Mouse (Mus musculus) frontal cortex, postnatal 14 days (tissue): ENCODE measurements around the gene Prpf38a.

Source experiments
- DNase-seq, 2 experiments: peaks; one replicate each; pipeline ENCODE4 v3.0.0; 2022; ENCODE audit warnings: low spot score in 2 of 2

Gene Prpf38a

DNA sequence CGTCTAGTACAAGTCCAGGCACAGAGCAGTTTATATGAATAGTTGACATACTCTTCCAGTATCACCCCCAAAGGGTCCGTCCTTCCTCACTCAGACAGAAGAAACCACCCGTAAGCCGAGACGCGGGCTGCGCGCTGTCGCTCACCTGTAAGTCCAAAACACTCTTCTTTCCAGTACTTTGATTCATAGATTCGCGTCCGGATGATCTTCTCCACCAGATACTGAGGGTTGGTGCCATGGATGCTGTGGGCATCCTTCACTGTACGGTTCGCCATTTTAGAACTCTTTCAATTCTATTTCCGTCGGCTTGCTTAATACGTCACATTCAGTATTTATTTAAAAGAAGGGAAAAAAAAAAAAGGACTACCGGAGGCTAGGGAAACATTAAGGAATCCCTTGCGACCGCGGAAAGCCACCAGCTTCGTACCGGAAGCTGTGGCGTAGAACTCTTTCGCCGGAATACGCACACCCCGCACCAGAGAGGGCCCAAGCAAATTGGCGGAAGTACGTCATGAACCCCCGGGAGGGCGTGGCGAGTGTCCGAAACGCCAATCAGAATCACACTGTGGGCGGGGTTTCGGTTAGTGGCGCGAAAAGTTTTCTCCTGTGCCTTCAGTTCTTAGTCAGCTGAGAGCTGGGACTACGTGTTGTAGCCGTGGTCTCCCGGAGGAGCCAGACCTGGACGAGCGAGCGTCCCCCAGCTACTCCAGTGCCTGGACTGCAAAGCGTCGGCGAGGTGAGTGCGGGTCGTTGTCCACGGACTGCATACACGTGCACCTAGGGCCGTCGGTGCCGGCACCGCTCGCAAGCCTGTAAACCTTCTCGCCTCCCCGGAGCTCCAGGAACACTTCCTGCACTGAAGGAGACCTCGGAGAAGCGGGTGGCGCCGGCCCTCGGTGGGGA, at the start of gene Prpf38a, which contains the start of gene Orc1:
Gene Prpf38a (minus strand): TSS at position 497 of the 903 bp plus-strand sequence.
Gene Orc1 (plus strand): TSS at position 584 of the 903 bp plus-strand sequence.
- peak; percentile 95 to 98 for DNase-seq

DNA sequence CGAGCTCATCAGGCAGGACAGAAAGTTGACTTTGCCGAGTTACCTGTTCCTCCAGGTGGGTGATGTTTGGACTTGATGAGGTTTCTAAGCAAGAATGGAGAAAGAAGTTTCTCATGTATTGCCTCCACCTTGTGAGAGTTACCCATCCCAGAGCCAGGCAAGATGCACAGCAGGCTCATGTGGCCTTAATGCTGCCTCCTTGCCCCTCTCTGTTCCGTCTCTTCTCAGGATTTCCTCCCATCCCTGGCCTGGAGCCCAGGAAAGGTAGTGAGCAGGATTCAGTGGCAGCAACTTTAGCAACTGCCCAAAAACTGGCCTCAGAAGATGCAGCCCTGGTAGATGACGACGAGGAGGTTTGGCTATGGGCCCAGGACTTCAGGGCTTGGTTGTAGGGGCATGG, 47.9 kb upstream of the Prpf38a start:
- DNase-seq, result no peak

DNA sequence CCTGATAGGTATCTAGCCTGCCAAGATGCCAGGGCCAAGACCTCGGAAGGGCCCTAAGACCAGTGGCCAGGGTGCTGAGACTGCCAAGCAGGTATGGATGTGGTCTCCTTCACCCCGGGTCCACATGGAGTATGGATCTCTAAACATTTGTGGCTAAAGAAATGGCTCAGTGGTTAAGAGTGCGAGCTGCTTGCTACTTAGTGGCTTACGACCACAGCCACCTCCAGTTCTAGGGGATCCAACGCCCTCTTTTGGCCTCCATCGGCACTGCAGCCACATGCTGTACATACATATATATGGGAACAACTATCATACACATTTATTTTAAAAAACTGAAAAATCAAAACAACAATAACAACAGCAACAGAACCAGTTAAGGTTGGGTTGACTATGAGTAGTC, 42.4 kb upstream of the Prpf38a start:
- no peak for DNase-seq

DNA sequence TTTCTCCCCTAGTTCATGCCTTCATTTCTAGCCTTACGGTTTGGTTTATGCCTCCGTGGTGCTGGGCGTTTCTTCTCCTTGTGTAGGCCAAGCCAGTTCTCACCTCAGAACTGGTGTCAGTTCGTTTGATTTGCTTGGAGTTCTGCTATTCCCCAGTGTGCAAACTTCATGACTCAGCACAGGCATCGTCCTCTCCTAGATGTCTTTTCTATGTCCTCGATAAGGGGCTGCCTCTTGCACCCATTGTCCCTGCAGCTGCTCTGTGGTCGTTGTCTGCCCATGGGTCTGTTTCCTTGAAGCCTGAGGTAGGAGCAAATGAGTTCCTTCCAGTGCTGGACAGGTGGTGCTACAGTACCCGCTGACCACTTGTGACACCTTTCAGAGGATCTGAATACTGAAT, 41.4 kb upstream of the Prpf38a start:
- no peak for DNase-seq

DNA sequence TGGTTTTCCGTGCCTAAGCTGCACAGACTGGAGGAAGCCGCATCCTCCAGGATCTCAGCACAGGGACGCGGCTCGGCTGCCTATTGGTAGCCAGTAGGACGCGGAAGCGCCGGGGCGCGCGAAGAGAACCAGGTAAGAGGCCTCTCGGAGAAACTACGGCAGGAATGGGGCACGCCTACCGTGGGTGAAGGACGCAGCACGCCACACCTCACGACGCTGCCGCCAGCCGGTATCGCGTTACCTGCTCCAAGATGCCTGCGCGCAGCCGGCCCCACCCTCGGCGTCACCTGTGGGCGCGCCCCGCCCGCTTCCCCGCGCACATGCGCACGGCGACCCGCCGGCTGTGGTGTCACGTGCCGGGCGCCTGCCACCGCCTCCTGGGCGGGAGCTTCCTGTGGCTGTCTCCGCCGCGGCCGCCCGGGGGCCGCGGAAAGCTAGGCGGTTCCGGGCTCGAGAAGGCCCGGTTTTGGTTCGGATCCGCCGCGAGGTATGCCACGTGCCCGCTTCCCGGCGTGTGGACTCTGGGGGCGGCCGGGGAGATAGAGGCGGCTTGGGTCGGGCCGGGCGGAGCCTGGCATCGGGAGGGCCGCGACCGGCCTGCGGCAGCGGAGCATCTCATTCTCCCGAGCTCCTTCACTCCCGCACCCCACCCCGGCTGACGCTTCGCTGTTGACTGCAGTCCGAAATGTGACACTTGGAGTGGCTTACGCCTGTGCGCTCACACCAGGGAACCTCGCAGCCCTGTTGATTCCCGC, 40.6 kb upstream of the Prpf38a start, which contains the start of gene Cc2d1b:
Gene Cc2d1b (plus strand): TSS at position 354 of the 755 bp plus-strand sequence.
- DNase-seq, result peak; percentile 84 to 87

DNA sequence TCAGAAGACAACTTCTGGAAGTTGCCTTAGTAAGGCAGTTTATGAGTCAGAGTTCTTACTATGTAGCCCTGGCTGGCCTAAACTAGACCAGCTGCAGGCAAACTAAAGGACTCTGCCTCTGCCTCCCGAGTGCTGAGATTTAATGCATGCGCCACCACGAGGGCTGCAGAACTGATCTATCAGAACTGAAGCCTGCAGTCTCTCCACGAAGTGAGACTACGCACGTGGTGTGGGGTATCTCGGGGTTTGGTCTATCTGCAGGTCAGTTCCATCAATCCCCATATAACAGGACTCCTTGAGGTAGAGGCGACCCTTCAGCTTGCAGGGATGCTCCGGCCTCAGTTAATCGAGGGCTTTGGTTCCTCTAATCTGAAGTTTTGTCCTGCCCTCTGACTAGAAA, 40.0 kb upstream of the Prpf38a start:
- DNase-seq, result no peak

DNA sequence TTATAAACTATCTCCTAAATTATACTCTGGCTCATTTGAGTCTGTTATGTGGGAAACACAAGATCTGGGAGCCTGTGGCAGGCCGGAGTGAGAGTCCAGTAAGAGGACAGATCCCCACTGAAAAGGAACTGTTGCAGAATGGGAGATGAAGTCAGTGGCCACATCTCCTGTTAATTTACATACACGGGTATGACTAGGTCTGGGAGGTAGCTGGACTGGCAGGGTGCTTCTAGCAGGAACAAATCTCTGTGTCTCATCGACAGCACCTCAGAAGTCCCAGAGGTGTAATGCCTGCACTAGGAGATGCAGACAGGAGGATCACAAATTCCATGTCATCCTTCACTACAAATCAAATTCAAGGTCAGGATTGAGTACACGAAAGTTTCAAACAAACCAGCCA, 39.5 kb upstream of the Prpf38a start:
- no peak for DNase-seq

DNA sequence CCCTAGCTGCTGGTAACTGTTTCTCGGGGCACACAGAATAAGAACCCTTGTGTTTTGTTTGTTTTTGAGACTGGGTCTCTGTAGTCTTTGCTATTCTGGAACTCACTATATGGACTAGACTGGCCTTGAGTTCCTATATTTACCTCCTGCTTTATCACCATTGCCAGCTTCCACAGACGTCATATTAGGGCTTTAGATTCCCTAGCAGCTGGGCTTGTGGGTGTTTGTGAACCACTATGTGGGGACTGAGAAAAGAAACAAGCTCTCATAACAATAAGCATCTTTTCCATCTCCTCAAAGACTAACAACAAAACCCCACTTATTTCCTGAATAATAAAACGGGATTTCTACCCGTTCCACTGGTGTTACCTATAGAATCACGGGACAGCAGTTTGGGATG, 31.8 kb upstream of the Prpf38a start:
- DNase-seq, result no peak

DNA sequence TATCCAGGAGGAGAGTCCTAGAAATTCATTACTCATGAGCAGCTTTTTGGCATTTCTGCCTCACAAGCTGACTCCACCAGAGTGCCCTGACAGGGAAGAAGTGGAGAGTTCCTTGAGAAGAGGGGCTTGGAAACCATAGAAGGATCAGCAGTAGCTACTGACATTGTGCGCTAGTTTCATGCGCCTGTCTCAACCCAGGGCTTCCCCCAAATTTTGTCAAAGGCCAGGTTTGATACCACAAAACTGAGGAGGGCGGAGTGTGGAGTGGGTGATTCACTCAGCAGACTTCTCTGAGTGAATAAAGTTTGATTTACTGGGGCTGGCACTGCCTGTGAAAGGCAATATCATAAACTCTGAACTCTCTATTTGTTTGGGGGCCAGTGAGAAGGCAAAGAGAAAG, 29.5 kb upstream of the Prpf38a start:
- no peak for DNase-seq

DNA sequence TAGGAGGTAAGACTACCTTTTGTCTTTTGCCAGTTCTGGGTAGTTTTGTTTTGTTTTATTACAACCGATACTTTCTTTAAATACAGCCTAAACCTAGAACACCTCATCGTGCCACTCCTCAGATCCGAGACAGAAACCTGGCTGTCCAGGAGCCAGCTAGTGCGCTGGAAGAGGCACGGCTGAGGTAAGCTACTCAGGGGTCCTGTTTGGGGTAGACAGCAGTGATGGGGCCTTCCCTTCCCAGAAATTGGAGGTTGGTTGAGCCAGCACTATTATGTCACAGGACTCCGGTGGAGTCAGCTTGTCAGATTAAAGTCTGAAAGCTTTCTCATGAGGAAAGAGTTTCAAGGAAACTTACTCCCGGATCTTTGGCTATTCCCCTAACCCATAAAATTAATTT, 22.7 kb upstream of the Prpf38a start:
- DNase-seq, result no peak

DNA sequence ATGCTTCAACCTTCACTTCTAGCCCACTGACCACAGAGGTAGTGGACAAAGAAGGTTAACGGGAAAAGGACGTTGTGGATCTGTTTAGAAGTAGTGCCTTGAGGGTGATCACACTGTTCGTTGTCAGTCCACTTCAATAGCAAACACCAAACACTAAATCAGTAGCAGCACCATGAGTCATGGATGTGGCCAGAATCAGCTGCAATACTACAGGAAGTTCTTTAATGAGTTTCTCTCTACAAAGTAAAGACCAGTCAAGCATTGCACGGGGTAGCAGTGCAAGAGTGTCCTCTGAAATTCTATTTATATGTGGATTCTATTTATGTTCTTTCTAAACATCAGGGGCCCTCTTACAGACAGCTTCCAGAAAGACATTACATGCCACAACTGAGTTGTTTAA, 19.2 kb upstream of the Prpf38a start:
- no peak for DNase-seq

DNA sequence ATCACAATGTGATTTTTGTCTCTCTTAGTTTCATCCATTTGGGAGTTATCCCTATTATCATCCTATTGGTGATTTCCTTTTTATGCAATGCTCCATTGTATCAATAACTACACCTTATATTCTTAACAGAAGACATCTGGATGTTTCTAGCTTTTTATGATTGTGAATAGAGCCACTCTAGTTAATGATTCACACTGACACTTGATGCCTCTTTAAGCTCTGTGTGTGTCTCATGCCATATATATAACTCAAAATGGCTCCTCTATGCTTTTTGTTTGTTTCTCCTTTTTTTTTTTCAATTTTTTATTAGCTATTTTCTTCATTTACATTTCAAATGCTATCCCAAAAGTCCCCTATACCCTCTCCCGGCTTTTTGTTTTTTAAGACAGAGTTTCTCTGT, 16.6 kb upstream of the Prpf38a start:
- no peak for DNase-seq

DNA sequence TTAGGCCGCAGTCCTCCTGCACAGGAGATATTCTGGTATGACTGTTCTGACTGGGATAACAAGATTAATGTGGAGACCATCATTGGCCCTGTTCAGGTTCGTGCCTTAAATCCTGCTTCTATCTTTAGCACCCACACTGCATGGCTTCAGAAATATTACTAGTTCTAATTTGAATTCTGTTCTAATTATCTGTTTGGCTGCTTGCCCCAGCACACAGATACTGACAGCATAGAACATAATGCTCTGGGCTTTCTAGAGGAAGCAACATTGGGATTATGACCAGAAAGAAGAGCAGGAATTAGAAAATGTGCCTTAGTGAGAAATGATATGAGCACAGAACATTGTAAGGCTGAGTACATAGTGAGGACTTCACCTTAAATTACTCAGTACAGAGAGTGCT, 14.2 kb upstream of the Prpf38a start:
- no peak for DNase-seq

DNA sequence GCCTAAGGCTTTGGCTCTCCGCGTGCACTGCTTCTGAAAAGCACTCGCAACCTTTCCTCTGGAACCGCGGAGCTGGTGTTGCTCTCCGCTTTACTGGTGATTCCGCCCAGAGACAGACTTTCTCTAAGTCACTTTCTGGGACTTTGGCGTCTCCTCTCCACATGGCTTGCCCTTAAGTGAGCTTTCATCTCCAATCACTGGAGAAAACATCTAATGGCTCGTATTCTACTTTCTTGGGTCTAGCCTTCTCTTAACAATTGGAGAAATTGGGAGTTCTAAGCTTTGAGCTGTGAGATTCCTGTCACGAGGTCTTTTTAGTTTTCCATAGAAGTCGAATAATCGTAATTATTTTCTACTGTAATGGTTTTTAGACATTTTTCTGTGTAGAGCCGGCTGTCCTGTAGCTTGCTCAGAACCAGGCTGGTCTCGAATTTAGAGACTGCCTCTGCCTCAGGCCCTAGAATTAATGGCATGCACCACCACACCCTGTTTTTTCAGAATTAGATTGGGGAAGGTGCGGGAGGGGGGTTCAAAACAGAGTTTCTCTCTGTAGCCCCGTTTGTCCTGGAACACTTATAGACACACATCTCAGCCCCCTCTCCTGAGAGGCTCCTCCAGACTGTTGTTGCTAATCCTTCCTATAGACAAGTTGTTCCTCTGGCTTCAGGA, 741 bp upstream of the Prpf38a start:
- no peak for DNase-seq

DNA sequence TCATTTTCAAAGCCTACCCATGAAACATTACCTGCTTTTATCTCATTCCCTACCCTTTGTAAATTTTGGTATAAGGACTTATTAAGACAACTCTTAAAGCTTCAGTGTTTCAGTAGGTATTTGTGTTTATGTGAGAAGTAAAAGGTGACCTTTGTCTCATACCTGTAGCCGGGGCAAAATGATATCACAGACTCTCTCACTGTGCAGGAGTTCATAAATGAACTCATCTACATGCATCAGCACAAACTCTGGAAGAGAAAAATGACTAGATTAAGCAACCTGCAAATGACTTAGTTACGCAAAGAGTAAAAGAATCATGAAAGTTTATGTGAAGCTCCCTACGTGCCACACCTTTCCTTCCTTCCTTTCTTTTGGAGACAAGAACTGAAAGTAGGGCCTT, 6.5 kb downstream of the Prpf38a start:
- DNase-seq, result no peak

DNA sequence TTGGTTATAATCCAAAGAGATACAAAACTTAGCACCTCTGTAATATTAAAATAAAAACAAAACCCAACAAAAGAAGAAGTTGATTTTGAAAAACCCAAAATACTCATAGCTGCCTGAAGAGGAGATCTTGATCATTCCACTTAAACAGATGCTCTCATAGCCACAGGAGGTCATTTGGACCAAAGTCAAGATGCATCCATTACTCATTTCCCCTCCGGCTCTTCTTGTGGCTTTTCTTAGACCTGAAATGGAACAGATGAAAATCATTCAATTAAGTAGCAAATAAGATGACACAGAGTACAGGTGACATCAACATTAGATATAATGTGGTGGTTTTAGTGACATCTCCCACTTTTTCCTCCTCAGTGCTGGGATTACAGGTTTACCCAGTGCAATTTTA, 14.1 kb downstream of the Prpf38a start:
- DNase-seq, result no peak

DNA sequence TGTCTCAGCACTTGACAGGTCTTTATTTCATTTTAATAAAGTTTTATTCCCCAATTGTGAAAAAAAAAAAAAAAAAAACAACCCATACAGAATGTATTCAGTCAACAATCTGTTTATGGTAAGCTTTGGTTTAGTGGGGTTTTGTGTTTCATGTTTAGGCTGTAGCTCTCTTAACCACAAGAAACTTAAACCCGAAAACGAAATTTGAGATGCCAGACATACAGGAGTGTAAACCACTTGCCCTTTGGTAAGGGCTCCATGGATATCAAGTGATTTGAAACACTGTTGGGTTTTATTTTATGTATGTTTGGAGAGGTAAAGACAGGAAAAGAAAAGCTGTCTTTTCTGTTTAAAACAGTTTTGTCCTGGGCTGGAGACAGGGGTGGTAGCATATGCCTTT, 39.4 kb downstream of the Prpf38a start:
- DNase-seq, result no peak
